Mouse (Mus musculus) thymus, postnatal 25 days (tissue): Measurements from ENCODE around the gene Olfr1106.

Experiments used
- DNase-seq: peaks from one replicate; pipeline ENCODE4 v3.0.0; 2022

The Olfr1106 gene

DNA sequence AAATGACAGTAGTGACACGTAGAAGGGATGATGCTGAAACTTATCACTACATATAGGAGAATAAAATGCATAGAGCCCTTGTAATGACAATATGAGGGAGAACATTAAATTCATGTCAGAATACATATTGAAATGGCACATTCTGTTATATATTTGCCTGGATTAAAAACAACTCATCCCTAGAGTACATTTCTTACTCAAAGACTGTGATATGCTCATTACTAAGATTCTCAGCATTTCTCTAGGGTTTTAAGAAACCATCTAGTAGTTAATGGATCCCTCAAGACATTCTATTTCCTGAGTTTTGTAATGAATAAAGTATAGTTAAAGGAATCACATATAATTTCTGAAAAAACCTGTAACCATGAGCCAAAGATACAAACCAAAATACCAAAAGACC lies at the start of gene Olfr1106:
Olfr1106 (minus strand) TSS at position 101 of the 400 bp plus-strand sequence.
- DNase-seq: no peak

DNA sequence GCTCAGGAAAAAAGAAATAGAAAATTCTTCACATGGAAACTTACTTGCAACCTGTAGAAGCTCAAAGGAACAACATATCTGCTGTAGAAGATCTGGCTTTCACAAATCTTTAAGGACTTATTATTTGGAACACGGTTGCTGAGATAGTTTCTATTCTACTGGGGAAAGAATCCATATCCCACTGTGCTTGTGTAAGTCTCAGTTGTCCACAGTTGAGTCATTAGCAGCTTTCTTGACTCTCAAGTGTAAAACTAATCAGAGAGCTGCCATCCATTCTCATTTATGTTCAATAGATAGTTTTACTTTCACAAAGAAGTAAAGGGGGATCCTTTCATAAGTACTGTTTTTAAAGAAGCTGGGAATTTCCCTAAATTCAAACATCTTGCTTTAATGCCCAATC lies 43.8 kb upstream of the Olfr1106 start, which contains the start of gene Olfr1109:
Olfr1109 (minus strand) TSS at position 101 of the 400 bp plus-strand sequence.
- no peak for DNase-seq

DNA sequence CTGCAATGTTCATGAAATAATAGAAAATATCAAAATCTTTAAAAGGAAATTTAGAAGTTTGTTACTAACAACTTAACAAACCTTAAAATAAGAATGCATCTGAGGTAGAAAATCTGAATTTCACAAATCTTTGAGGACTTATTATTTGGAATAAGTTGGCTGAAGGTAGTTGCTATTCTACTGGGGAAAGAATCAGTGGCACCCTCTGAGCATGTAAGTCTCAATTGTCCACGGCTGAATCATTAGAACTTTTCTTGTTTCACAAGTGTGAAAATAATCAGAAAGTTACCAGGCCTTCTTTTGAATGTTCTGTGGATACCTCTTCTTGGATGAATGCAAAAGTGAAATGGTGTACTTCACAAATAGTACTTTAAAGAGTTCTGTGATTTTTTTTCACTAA lies 23.6 kb upstream of the Olfr1106 start, which contains the start of gene Olfr1107:
Olfr1107 (minus strand) TSS at position 101 of the 400 bp plus-strand sequence.
- no peak for DNase-seq

GRCm38 (mm10) chr2:87036431-87036830 lies 15.6 kb downstream of the Olfr1106 start, which contains the start of gene Olfr1105:
TSS of gene Olfr1105 (minus strand) at chr2:87036531.
- no peak for DNase-seq

- DNase-seq: no peak
Observed at GRCm38 (mm10) chr2:87026980-87027379, 25.1 kb downstream of the Olfr1106 start, which contains the start of gene Olfr1104. TSS of gene Olfr1104 (minus strand) at chr2:87027080.

DNA sequence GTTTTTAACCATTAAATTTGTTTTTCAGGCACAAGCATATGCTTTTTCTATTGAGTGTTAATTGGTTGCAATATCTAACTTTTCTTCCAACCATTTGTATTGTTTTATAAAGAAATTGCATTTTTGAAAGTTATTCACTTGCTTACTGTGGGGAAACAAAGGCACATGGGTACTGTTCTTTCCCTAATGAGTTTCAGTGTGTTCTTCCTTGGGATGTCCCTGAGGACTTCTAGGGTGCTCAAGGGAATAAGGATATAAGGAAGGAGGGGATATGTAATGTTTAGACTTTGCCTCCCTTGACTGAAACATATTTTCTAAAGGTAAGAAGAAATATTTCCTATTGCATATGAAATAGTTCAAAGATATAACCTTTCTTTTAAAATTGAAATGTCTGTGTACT lies 54.0 kb downstream of the Olfr1106 start, which contains the start of gene Olfr1102:
Olfr1102 (plus strand) TSS at position 301 of the 400 bp plus-strand sequence.
- no peak for DNase-seq
